Mouse (Mus musculus) neural tube, embryonic 14.5 days (tissue): ENCODE measurements at regions not wholly inside any gene's neighbourhood (a gene's known extent, or its start where the extent isn't known, plus 50 kb on each side); places are given as distances from the start of the nearest gene placed in this dataset.

Experiments used
- ATAC-seq: fragments of 200-750 bp; cut with Nextera tagmentation; 2 replicates; pipeline ENCODE4 v1.8.0; 2017; ENCODE audit warnings: low read depth, mild to moderate bottlenecking, moderate TSS enrichment, moderate library complexity
- H3K27ac ChIP-seq: fragments of 300-500 bp; sonication (generic); 2 replicates; pipeline ENCODE4 v1.5.1; 2014; ENCODE audit warnings: low read depth, mild to moderate bottlenecking, control low read depth, low read length, moderate library complexity, mixed read lengths
- H3K27me3 ChIP-seq: fragments of 300-500 bp; sonication (generic); 2 replicates; pipeline ENCODE4 v1.6.1; 2014; ENCODE audit warnings: low read length; ENCODE audit not compliant: control insufficient read depth, insufficient read depth
- H3K36me3 ChIP-seq: fragments of 300-500 bp; sonication (generic); 2 replicates; pipeline ENCODE4 v1.6.1; 2014; ENCODE audit warnings: low read length, mixed read lengths; ENCODE audit not compliant: control insufficient read depth, insufficient read depth
- H3K4me1 ChIP-seq: fragments of 300-500 bp; sonication (generic); 2 replicates; pipeline ENCODE4 v1.6.1; 2014; ENCODE audit warnings: low read length; ENCODE audit not compliant: control insufficient read depth, insufficient read depth
- H3K4me2 ChIP-seq: fragments of 300-500 bp; sonication (generic); 2 replicates; pipeline ENCODE4 v1.6.1; 2014; ENCODE audit warnings: mild to moderate bottlenecking, low read depth, low read length, control low read depth
- H3K4me3 ChIP-seq: fragments of 300-500 bp; sonication (generic); 2 replicates; pipeline ENCODE4 v1.5.1; 2014; ENCODE audit warnings: low read depth, low read length, control low read depth, mixed read lengths
- H3K9ac ChIP-seq: fragments of 300-500 bp; sonication (generic); replicated peaks from 2 replicates; pipeline ENCODE4 v1.6.1; 2014; ENCODE audit warnings: low read depth, mild to moderate bottlenecking, control low read depth, low read length, mixed read lengths
- H3K9me3 ChIP-seq: fragments of 300-500 bp; sonication (generic); 2 replicates; pipeline ENCODE4 v1.6.1; 2016; ENCODE audit warnings: low read length; ENCODE audit not compliant: control insufficient read depth
- WGBS: fragments of 180-500 bp; shearing (Covaris S2); extraction: QIAGEN DNeasy Blood & Tissue Kit; methylation state at CpG from one replicate; pipeline ENCODE4 v1.1.7; 2014; 5-methylcytosine and 5-hydroxymethylcytosine counted together

DNA sequence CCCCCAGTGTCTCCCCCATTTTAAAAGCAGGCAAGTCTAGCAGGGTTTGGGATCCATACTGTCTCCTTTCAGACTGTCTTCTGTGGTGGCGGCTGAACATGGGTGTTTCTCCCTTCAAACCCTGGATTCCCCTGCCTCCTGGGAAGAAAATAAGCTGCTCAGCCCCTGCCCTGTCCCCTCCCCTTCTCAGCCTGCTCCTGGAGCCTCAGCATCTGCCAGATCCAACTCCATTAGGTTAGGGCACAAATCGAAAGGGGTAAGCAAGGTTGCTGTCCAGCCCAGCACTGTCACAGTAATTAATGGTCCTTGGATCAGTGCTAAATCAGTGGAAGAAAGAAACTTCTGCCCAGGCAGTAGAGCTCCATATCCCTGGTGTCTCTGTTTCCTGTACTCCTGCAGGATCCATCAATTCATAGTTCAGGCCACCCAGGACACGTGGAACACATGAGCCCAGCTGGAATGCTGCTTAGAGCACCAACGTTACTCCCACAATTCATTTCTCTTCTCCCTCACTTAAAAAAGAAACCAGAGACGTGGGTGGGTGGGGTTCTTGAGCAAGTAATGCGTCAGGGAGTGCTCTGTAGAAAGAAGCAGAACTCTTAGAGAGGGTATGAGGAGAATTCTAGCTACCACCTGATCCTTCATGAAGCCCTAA is 93.0 kb upstream of the Adpgk start:
- no peak for ATAC-seq
- WGBS = 51% methylated on average over 6 of the region's 6 CpGs
- Histone ChIP-seq H3K9ac (no peak overlapping the region), H3K27ac (no peak overlapping the region), H3K9me3 (no peaks in the 10 kb centered on the region), H3K4me1 (no peaks in the 10 kb centered on the region), H3K4me2 (no peak overlapping the region), H3K36me3 (no peaks in the 10 kb centered on the region), H3K27me3 (no peaks in the 10 kb centered on the region), H3K4me3 (no peak overlapping the region)

DNA sequence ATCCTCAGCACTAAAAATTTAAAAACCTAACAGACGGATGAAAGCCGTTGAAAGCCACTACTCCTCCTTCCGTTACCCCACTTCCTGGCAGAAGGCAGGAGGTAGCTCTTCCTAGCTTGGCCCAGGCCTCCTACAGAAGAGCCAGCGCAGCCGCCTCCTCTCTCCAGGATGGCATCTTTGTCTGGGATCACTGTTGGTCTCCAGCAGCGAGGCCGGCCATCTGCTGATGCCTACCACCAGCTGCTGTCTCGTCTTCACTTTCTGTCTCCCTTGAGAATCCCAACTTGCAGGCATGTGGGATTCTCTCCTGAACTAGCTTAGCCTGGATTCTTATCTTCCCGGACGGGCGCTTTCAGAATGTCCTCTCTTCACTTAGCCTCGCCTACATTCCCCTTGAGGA is 93.9 kb upstream of the Adpgk start:
- no peak for ATAC-seq
- no peaks in the 10 kb centered on the region for H3K27me3 ChIP-seq
- H3K36me3 ChIP-seq = no peaks in the 10 kb centered on the region

DNA sequence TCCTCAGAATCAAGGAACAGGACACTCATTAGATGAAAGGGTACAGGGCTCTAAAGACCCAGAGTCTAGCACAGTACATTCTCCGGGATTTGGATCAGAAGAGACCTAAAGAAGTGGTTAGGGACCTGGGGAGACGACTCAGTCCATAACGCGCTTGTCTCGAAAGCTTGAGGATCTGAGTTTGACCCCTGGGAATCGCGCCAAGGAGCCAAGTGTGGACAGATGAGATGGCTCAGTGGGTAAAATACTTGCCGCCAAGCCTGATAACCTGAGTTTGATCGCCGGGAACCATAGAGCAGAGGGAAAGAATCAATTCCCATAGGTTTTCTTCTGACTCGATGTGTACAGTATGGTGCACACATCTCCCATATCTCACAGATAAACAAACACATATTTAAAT is 97.4 kb upstream of the Adpgk start:
- 92% methylated on average over 11 of the region's 11 CpGs for WGBS
- no peaks in the 10 kb centered on the region for H3K27me3 ChIP-seq
- H3K4me2 ChIP-seq = no peak overlapping the region
- no peaks in the 10 kb centered on the region for H3K9me3 ChIP-seq
- no peak overlapping the region for H3K9ac ChIP-seq
- H3K36me3 ChIP-seq = no peaks in the 10 kb centered on the region
- H3K4me1 ChIP-seq = peaks cover 8% of the 10 kb centered on the region; the same call in 1 of the 2 replicates
- no peak for ATAC-seq
- no peak overlapping the region for H3K27ac ChIP-seq
- no peak overlapping the region for H3K4me3 ChIP-seq

More for the DNA sequence above, 93.9 kb upstream of the Adpgk start:
- H3K4me2 ChIP-seq = no peak overlapping the region
- no peaks in the 10 kb centered on the region for H3K4me1 ChIP-seq
- no peak overlapping the region for H3K9ac ChIP-seq
- no peaks in the 10 kb centered on the region for H3K9me3 ChIP-seq
- H3K4me3 ChIP-seq = no peak overlapping the region
- no peak overlapping the region for H3K27ac ChIP-seq
- WGBS = 78% methylated on average over 12 of the region's 12 CpGs

DNA sequence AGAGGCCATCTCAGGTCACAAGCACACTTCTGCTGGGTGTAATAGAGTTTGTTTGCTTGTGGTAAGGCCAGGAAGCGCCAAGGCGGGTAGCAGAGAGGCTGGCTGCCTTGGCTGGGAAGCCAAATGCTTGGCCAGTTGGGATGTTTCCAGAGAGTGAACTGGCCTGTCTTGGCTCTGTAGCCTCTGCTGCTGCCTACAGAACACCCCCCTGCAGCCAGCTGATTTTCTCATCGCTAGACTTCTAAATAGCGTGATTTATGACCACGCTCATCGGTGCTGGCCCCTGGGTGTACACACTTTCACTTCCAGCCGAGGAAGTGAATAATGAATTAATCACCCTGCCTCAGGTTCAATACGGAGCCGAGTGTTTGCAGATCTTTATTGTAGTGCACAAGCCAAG is 102.2 kb upstream of the Adpgk start:
- H3K27ac ChIP-seq = peak overlapping the region; percentile 35; the same call in 1 of the 2 replicates
- ATAC-seq = peak; percentile 89

DNA sequence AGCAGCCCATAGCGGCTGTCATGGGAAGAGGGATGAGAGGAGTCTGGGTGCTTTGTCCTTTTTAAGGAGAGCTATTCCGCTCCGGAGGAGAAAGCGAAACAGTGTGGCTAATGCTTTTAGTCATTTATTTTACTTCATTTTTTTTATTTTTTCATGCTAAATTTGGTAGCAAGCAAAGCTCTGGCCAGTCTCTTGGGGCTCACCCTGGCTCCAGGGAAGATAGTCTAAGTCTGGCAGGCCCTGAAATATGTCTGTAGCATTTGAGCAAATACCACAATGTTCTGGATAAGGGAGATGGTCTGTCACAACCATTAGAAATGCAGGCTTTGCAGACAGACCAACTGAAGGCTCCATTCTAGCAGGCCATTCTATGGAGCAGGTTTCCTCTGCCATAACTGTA is 102.9 kb upstream of the Adpgk start:
- Histone ChIP-seq H3K4me1 (peaks cover 12% of the 10 kb centered on the region; the same call in 1 of the 2 replicates), H3K4me2 (no peak overlapping the region), H3K36me3 (no peaks in the 10 kb centered on the region), H3K9me3 (no peaks in the 10 kb centered on the region), H3K27me3 (peaks cover 3% of the 10 kb centered on the region; the same call in 1 of the 2 replicates), H3K4me3 (no peak overlapping the region), H3K27ac (no peak overlapping the region), H3K9ac (no peak overlapping the region)
- WGBS = 28% methylated on average over 4 of the region's 4 CpGs
- ATAC-seq = no peak

More for the DNA sequence above, 102.2 kb upstream of the Adpgk start:
- H3K36me3 ChIP-seq = no peaks in the 10 kb centered on the region
- H3K4me1 ChIP-seq = peaks cover 12% of the 10 kb centered on the region; the same call in 1 of the 2 replicates
- H3K9me3 ChIP-seq = no peaks in the 10 kb centered on the region
- 16% methylated on average over 9 of the region's 9 CpGs for WGBS
- no peak overlapping the region for H3K9ac ChIP-seq
- H3K4me2 ChIP-seq = no peak overlapping the region
- H3K27me3 ChIP-seq = peaks cover 3% of the 10 kb centered on the region; the same call in 1 of the 2 replicates
- no peak overlapping the region for H3K4me3 ChIP-seq

DNA sequence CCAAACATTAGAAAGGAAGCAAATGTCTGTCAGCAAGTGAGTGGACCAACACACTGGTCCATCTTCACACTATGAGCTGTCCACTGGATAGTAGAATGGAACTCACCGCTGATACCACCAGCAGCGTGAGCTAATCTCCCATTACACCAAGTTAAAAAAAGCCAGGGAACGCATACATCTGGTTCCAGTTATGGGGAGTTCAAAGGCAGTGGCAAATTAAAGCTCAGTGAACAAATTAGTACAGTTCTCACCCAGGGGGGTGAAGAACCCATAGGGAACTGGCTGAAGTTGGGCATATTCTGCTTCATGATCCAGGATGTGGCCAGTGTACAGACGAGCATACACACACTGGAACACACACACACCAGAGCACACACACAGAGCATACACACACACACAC is 105.0 kb upstream of the Adpgk start:
- H3K4me1 ChIP-seq = peaks cover 12% of the 10 kb centered on the region; the same call in 1 of the 2 replicates
- no peak overlapping the region for H3K4me3 ChIP-seq
- H3K9me3 ChIP-seq = no peaks in the 10 kb centered on the region
- peaks cover 3% of the 10 kb centered on the region; the same call in 1 of the 2 replicates for H3K27me3 ChIP-seq
- 71% methylated on average over 4 of the region's 4 CpGs for WGBS
- H3K4me2 ChIP-seq = no peak overlapping the region
- no peaks in the 10 kb centered on the region for H3K36me3 ChIP-seq
- H3K27ac ChIP-seq = no peak overlapping the region
- ATAC-seq = no peak
- no peak overlapping the region for H3K9ac ChIP-seq

DNA sequence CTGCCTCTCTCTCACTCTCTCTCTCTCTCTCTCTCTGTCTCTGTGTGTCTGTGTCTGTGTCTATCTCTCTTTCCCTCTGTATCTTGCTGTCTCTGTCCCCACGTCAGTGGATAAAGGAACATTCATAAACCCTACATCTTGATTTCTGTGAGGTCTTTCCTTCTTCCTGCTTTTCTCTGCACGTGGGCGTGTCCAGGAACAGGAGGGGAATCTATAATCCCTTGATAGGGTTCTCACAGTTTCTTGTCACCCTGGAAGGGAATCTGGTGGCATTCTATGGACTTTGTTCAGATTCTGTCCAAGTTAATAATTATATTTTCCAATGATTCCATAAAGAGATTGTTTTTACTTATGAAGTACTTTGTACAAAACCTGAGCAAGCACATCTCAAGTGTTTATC is 107.3 kb upstream of the Adpgk start:
- H3K36me3 ChIP-seq = no peaks in the 10 kb centered on the region

DNA sequence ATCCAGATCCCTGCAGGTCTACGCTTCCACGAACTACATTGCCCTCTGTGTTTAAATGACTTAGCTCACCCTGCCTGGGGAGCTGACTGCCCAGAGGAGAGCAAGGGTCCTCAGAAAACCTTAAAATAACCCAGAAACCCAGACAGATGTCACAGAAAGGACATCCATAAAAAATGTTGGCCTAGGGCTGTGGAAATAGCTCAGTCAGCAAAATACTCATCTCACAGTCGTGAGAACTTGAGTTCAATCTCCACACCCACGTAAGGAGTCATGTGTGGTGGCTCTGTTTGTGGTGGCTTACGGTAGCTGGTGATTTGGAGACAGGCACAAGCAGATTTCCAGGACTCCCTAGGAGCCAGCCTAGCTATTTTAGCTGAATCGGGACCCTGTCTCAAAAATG is 108.5 kb upstream of the Adpgk start:
- no peak overlapping the region for H3K9ac ChIP-seq
- no peak overlapping the region for H3K4me2 ChIP-seq
- no peaks in the 10 kb centered on the region for H3K4me1 ChIP-seq
- 83% methylated on average over 6 of the region's 6 CpGs for WGBS
- no peak overlapping the region for H3K4me3 ChIP-seq
- no peak overlapping the region for H3K27ac ChIP-seq
- peaks cover 3% of the 10 kb centered on the region; the same call in 1 of the 2 replicates for H3K27me3 ChIP-seq
- no peak for ATAC-seq
- no peaks in the 10 kb centered on the region for H3K36me3 ChIP-seq
- H3K9me3 ChIP-seq = no peaks in the 10 kb centered on the region

More for the DNA sequence above, 107.3 kb upstream of the Adpgk start:
- H3K9me3 ChIP-seq = no peaks in the 10 kb centered on the region
- H3K27me3 ChIP-seq = peaks cover 3% of the 10 kb centered on the region; the same call in 1 of the 2 replicates
- H3K4me1 ChIP-seq = peaks cover 5% of the 10 kb centered on the region; the same call in 1 of the 2 replicates
- H3K4me3 ChIP-seq = no peak overlapping the region
- H3K9ac ChIP-seq = no peak overlapping the region
- no peak overlapping the region for H3K4me2 ChIP-seq
- no peak overlapping the region for H3K27ac ChIP-seq
- ATAC-seq = no peak
- WGBS = 74% methylated on average over 3 of the region's 3 CpGs

DNA sequence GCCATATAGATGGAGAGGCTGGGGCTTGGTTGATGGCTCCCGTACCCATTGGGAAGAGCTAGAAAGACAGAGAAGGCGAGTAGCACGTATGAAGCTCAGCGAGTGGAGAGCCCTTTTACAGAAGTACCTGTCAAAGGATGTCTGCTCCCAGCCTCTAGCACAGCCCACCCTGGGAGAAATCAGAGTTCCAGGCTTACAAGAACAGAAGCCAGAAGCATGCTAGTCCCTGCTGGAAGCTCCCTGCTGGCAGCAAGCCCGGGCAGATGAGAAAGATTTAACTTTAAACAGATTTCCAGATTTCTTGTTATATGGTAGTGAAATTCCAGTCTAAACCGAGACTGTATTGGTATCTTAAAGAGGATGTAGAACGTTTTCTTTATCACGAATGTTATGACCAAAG is 108.9 kb upstream of the Adpgk start:
- ATAC-seq = no peak
- Histone ChIP-seq H3K9ac (no peak overlapping the region), H3K4me3 (no peak overlapping the region), H3K9me3 (no peaks in the 10 kb centered on the region), H3K4me1 (no peaks in the 10 kb centered on the region), H3K27me3 (no peaks in the 10 kb centered on the region), H3K36me3 (no peaks in the 10 kb centered on the region), H3K27ac (no peak overlapping the region), H3K4me2 (no peak overlapping the region)
- WGBS = 87% methylated on average over 8 of the region's 8 CpGs
